Mouse (Mus musculus) lung, adult 2 months (tissue): ENCODE data around the gene Rbms3.

ENCODE experiments used
- CTCF ChIP-seq: fragments of 200-500 bp; IDR thresholded peaks from 2 replicates; pipeline ENCODE4 v1.5.1; 2011; ENCODE audit warnings: mild to moderate bottlenecking, low read length, control low read depth; ENCODE audit not compliant: insufficient read depth
- POLR2A ChIP-seq: fragments of 200-500 bp; IDR thresholded peaks from 2 replicates; pipeline ENCODE4 v1.6.1; 2011; ENCODE audit warnings: low read depth, mild to moderate bottlenecking, control low read depth, low read length, borderline replicate concordance; ENCODE audit errors: extremely low read depth

- TF ChIP-seq CTCF (no peak), POLR2A (no peak)
Measured at GRCm38 (mm10) chr9:116724581-116724980, 905.1 kb downstream of the Rbms3 start.
